Comparison of ENCODE assay signal across 17 mouse cellular contexts in genomic region chr15:94838646-94839045, GRCm38 (mm10).
"Had no signal": no experiment of that assay in that cellular context is flagged by ENCODE, and none has a peak within 500 bp of the region (broad histone marks: within the 10 kb centered on the region; RNA-seq: fewer than 3 reads in every experiment).

No protein-coding gene starts in this region.

- DNase-seq: lung, adult 2 months; lung, postnatal 14 days; lung, postnatal 36 days; right cerebral cortex, postnatal 14 days; thymus, adult 2 months; thymus, postnatal 25 days; thymus, postnatal 4 days had no signal

- H3K4me1 ChIP-seq: lung, embryonic 15.5 days; megakaryocyte, embryonic 14.5 days; midbrain, embryonic 13.5 days; midbrain, embryonic 15.5 days; neural tube, embryonic 12.5 days; stomach, embryonic 15.5 days had no signal

- H3K27me3 ChIP-seq: lung, embryonic 15.5 days; megakaryocyte, embryonic 14.5 days; midbrain, embryonic 13.5 days; midbrain, embryonic 15.5 days; neural tube, embryonic 12.5 days; stomach, embryonic 15.5 days had no signal

- H3K9me3 ChIP-seq: lung, embryonic 15.5 days; midbrain, embryonic 13.5 days; midbrain, embryonic 15.5 days; neural tube, embryonic 12.5 days; stomach, embryonic 15.5 days had no signal

- H3K27ac ChIP-seq: lung, embryonic 15.5 days; macrophage; midbrain, embryonic 13.5 days; midbrain, embryonic 15.5 days; neural tube, embryonic 12.5 days; stomach, embryonic 15.5 days; stomach, postnatal 0 days had no signal

- H3K9ac ChIP-seq: lung, embryonic 15.5 days; midbrain, embryonic 13.5 days; midbrain, embryonic 15.5 days; neural tube, embryonic 12.5 days; stomach, embryonic 15.5 days had no signal

- H3K4me3 ChIP-seq: lung, embryonic 15.5 days; megakaryocyte, embryonic 14.5 days; midbrain, embryonic 13.5 days; midbrain, embryonic 15.5 days; neural tube, embryonic 12.5 days; stomach, embryonic 15.5 days had no signal

- H3K4me2 ChIP-seq: lung, embryonic 15.5 days; midbrain, embryonic 11.5 days; midbrain, embryonic 13.5 days; midbrain, embryonic 15.5 days; neural tube, embryonic 12.5 days; stomach, embryonic 15.5 days had no signal

- H3K36me3 ChIP-seq: lung, embryonic 15.5 days; midbrain, embryonic 13.5 days; midbrain, embryonic 15.5 days; neural tube, embryonic 12.5 days; stomach, embryonic 15.5 days had no signal

- ATAC-seq: lung, postnatal 0 days; midbrain, embryonic 13.5 days; midbrain, embryonic 15.5 days had no signal
